Mouse (Mus musculus): ENCODE results near the gene Syngr2.
"Not testable (repeated sequence)": the region's sequence is repeated elsewhere in the genome, so short reads cannot be mapped to it uniquely, and the experiment has no call there.

Syngr2 gene

GRCm38 (mm10) chr11:117781199-117781821 is 28.2 kb upstream of the Syngr2 start:
- DNase-seq (ENCODE audit: low read depth, low spot score) = no peak

DNA sequence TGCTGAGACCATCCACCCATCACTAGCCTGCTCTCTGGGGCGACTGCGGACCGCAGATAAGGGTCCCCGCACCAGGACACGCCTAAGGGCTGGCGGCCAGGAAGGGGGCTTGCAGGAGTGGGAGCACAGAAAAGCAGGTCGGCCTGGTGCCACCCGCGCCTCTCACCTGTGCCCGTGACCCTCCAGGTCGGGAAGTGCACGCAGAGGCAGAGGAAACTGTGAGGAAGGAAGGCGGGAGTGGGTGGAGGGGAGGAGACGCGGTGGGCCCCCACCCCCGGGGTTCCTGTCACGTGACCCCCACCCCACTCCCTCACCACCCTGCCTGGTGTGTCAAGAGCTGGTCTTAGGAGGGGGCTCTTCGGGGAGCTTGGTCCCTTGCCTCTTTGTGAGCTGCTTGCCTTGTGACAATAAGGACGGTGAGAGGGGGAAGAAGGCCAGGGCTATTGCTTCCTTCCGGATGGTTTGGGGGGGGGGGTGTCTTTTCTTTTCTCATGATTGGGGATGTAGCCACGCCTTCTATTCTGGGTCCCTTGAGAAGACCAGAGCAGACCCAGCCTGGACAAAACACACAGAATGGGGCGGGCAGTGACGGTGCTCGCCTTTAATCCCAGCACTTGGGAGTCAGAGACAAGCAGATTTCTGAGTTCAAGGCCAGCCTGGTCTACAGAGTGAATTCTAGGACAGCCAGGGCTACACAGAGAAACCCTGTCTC is 27.3 kb upstream of the Syngr2 start, which contains the start of the genes Tmc8 and Tmc6:
Tmc8 (plus strand) TSS at position 84 of the 712 bp plus-strand sequence.
Tmc6 (minus strand) TSS at position 206 of the 712 bp plus-strand sequence.
- no peak for DNase-seq (ENCODE audit: low read depth, low spot score)

- DNase-seq (ENCODE audit: low read depth, low spot score) = no peak
Measured at GRCm38 (mm10) chr11:117782705-117783034, 26.8 kb upstream of the Syngr2 start.

DNA sequence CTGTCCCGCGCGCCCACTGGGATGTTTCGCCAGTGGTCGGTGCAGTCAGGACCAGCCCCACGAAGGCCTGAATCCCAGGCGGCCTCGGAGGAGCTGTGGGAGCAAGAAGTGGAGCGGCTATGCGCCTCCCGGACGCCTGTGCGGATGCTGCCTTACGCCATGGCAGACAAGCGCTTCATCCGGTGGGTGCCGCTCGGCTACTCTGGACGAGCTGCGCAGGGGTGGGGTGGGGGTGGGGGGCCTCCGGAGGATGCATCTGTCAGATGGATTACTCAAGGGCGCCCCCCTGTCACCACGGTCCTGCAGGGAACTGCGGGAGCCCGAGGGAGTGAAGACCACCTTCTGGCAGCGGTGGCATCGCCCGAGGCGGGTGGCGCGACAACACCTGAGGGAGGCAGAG is 26.4 kb upstream of the Syngr2 start:
- DNase-seq (ENCODE audit: low read depth, low spot score) = peak; percentile 61

DNA sequence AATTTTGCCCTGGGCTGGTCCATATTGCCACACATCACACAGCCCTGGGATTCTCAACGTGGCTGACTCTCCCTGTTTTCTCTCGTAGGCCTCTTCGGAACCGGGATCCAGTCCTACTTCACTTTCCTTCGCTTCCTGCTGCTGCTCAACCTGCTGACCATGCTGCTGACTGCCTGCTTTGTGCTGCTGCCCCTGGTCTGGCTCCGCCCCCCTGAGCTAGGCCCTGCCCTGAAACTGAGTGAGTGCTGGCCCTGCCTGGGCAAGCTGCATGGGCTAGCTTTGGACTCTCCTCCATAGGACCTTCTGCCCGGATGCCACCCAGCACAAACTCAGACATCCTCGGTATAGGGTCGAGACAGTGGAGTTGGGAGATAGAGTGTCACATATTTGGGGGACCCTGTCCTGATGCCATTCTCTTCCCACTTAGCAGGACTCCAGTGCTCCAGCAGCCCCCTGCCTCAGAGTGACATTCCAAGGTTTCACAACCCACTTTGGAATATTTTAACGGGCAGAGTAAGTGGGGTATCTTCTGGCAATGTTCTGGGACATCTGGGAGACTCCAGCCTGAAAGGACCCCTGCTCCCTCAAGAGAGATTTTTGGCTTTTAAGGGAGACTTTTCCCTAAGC is 25.7 kb upstream of the Syngr2 start:
- no peak for DNase-seq (ENCODE audit: low read depth, low spot score)

DNA sequence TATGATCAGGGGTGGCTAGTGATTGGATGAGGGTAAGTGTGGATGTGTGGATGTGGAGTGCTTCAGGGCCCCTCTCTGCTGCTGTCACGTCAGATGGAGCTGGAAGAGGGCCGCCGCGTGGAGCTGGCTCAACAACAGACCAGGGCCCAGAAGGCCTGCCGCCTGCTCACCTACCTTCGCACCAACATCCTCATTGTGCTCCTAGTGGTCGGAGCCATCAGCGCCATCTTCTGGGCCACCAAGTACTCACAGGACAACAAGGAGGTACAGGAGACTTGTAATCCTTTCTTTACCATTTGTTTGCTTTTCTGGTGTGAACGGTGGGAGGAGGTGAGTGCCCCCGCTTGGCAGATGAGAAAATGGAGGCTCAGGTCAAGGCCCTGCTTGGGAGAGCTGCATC is 23.2 kb upstream of the Syngr2 start:
- DNase-seq (ENCODE audit: low read depth, low spot score) = no peak

- not testable (repeated sequence) for DNase-seq (ENCODE audit: low read depth, low spot score)
Measured at GRCm38 (mm10) chr11:117788481-117788880, 21.0 kb upstream of the Syngr2 start.

DNA sequence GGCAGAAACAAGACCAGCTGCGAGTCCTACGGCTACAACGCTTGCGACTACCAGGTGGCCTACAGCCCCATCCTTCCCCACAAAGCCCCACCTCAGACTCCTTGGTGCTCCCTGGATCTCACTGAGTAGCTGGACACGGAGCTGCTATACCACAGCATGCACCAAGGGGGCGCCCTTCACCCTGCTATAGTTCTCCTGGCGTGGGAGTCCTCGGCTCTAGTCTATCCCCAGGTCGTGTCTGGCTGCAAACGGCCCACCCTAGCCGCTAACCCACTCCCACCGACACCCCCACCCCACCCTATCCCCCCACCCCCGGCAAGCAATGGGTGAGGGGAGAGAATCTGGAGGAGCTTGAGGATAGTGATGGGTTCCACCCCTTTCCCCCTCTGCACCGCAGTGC is 19.2 kb upstream of the Syngr2 start:
- DNase-seq (ENCODE audit: low read depth, low spot score) = no peak

GRCm38 (mm10) chr11:117790703-117791440 is 18.6 kb upstream of the Syngr2 start:
- no peak for DNase-seq (ENCODE audit: low read depth, low spot score)

GRCm38 (mm10) chr11:117791441-117791761 is 18.1 kb upstream of the Syngr2 start:
- no peak for DNase-seq (ENCODE audit: low read depth, low spot score)

- DNase-seq (ENCODE audit: low read depth, low spot score) = no peak
Measured at GRCm38 (mm10) chr11:117792281-117792888, 17.1 kb upstream of the Syngr2 start.

DNA sequence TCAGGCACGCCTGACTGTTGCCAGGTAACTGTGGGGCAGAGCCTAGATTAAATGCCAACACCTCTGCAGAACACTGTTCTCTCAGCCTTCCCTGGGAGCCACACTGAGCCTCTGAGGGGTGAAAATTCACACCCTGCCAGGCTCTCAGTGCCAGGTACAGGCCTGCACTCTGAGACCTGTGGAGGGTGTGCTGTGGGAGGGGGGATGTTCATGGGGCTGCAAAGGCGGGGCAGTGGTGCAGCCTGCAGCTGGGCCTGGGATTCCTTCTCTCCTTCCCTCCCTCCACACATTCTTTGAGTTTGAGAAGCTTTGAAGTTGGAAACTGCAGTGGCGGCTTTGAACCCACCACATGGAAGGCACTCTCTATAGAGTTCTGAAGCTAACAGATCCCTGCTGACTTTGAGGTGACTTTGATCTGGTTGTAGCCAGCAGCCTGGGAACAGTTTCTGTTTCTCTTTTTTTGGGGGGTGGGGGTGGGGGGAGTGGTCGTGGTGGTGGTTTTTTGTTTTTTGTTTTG is 15.4 kb upstream of the Syngr2 start:
- DNase-seq (ENCODE audit: low read depth, low spot score) = no peak

DNA sequence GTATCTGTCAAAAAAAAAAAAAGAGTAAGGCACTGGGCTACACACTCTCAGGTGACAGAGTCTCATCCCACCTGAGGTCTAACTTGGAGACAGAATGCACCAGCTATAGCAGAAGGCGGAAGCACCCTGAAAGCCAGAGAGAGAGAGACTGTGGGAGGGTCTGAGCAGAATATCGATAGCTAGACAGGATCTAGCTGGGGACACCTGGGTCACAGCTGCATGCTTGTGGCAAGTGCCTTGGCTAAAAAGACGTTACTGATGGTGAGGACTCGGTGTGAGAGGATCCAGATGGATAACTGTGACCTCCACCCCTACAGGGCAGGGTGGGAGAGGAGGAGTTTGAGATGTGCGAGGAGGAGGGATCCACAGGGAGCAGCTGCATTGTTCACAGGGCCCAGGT is 12.5 kb upstream of the Syngr2 start:
- DNase-seq (ENCODE audit: low read depth, low spot score) = no peak

GRCm38 (mm10) chr11:117797511-117798159 is 11.8 kb upstream of the Syngr2 start, which contains the start of gene 6030468B19Rik:
Gene 6030468B19Rik (plus strand): TSS chr11:117797660.
- DNase-seq (ENCODE audit: low read depth, low spot score) = no peak

- DNase-seq (ENCODE audit: low read depth, low spot score) = no peak
Measured at GRCm38 (mm10) chr11:117798160-117798541, 11.3 kb upstream of the Syngr2 start.

GRCm38 (mm10) chr11:117799174-117799573 is 10.3 kb upstream of the Syngr2 start:
- no peak for DNase-seq (ENCODE audit: low read depth, low spot score)

GRCm38 (mm10) chr11:117800038-117800437 is 9.4 kb upstream of the Syngr2 start:
- no peak for DNase-seq (ENCODE audit: low read depth, low spot score)

GRCm38 (mm10) chr11:117801650-117802049 is 7.8 kb upstream of the Syngr2 start:
- DNase-seq (ENCODE audit: low read depth, low spot score) = no peak

DNA sequence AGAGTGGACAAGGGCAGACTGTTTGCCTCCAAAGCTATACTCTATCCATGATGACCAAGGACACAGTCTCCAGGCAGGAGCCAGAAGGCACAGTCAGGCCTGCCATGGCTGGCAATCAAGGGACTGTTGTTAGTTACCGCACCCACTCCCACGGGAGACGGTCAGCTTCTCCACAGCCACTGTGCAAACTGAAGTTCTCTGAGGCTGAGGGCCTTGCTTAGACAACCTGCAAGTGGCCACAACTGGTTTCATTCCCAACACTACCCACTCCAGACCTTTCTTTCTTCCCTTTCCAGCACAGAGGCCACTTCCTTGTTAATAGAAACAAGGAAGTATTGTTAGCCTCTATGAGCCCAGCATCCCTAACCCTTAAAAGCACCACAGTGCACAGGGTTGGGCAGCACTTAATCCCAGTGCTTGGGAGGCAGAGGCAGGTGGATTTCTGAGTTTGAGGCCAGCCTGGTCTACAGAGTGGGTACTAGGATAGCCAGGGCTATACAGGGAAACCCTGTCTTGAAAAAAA is 6.2 kb upstream of the Syngr2 start:
- DNase-seq (ENCODE audit: low read depth, low spot score) = no peak

- DNase-seq (ENCODE audit: low read depth, low spot score) = no peak
Measured at GRCm38 (mm10) chr11:117806781-117807180, 2.7 kb upstream of the Syngr2 start.

Data from retina, postnatal 7 days (tissue).